Mouse (Mus musculus) stomach, postnatal 0 days (tissue): Measurements from ENCODE around the gene Tas2r125.
"Not testable (repeated sequence)": the region's sequence is repeated elsewhere in the genome, so short reads cannot be mapped to it uniquely, and the experiment has no call there.

ENCODE experiments used
- CTCF ChIP-seq: IDR thresholded peaks from 2 replicates; pipeline ENCODE4 v1.5.1; 2016; ENCODE audit warnings: antibody characterized with exemption, low read depth, mild to moderate bottlenecking, moderate library complexity
- EP300 ChIP-seq: optimal IDR thresholded peaks from 2 replicates; pipeline ENCODE3; 2016; ENCODE audit warnings: antibody characterized with exemption

- not testable (repeated sequence) for TF ChIP-seq EP300, CTCF
These were observed 31.9 kb downstream of the Tas2r125 start for GRCm38 (mm10) chr6:132941376-132941775.
